Mouse (Mus musculus) heart, postnatal 10 days (tissue): Measurements from ENCODE around the gene Susd6. TPM values are rescaled to one million over a fixed set of nuclear protein-coding genes. Genes with fewer than 3 reads are reported as not detected.

Experiments
- DNase-seq, 2 experiments: peaks; one replicate each; pipeline ENCODE4 v3.0.0; 2021
- intact Hi-C: fragments of 180-260 bp; cut with DNase I; formaldehyde crosslinking; loops from one replicate; pipeline ENCODE4 v1.15.1; 2025
- total RNA-seq, 2 experiments: library from RNA; stranded (reverse); gene quantifications; 2 replicates each; pipeline ENCODE4 v1.2.3; 2021

The Susd6 gene
- total RNA-seq, 2 experiments from 2014 or later, result 58.3 to 60.9 TPM

- intact Hi-C loops, result no loop called here
- DNase-seq, result no peak
Observed at GRCm38 (mm10) chr12:80858307-80858706, 68.0 kb downstream of the Susd6 start.

GRCm38 (mm10) chr12:80861916-80862315, 71.6 kb downstream of the Susd6 start:
- no peak for DNase-seq
- intact Hi-C loops, result no loop called here

GRCm38 (mm10) chr12:80863370-80863769, 73.1 kb downstream of the Susd6 start:
- no peak for DNase-seq
- intact Hi-C loops, result no loop called here

GRCm38 (mm10) chr12:80865175-80865574, 74.9 kb downstream of the Susd6 start:
- no peak for DNase-seq
- intact Hi-C loops, result no loop called here

GRCm38 (mm10) chr12:80866023-80866422, 75.7 kb downstream of the Susd6 start:
- DNase-seq, result no peak
- intact Hi-C loops, result no loop called here

GRCm38 (mm10) chr12:80867083-80867482, 76.8 kb downstream of the Susd6 start:
- intact Hi-C loops, result no loop called here
- DNase-seq, result no peak

GRCm38 (mm10) chr12:80868401-80868800, 78.1 kb downstream of the Susd6 start:
- DNase-seq, result no peak
- intact Hi-C loops, result no loop called here

- DNase-seq, result no peak
- intact Hi-C loops, result no loop called here
Observed at GRCm38 (mm10) chr12:80877215-80878092, 87.1 kb downstream of the Susd6 start.

- intact Hi-C loops, result no loop called here
- no peak for DNase-seq
Observed at GRCm38 (mm10) chr12:80878093-80878430, 87.8 kb downstream of the Susd6 start.

GRCm38 (mm10) chr12:80878653-80879052, 88.3 kb downstream of the Susd6 start:
- intact Hi-C loops, result no loop called here
- DNase-seq, result no peak

- DNase-seq, result no peak
- intact Hi-C loops, result no loop called here
Observed at GRCm38 (mm10) chr12:80879267-80879666, 89.0 kb downstream of the Susd6 start.

GRCm38 (mm10) chr12:80881121-80881520, 90.8 kb downstream of the Susd6 start:
- DNase-seq, result no peak
- intact Hi-C loops, result no loop called here

GRCm38 (mm10) chr12:80883278-80883677, 93.0 kb downstream of the Susd6 start:
- no peak for DNase-seq
- intact Hi-C loops, result no loop called here

- intact Hi-C loops, result no loop called here
- DNase-seq, result no peak
Observed at GRCm38 (mm10) chr12:80883881-80884280, 93.6 kb downstream of the Susd6 start.

GRCm38 (mm10) chr12:80885301-80886288, 95.3 kb downstream of the Susd6 start:
- DNase-seq, result peak; percentile 88 to 89
- intact Hi-C loops, result no loop called here

GRCm38 (mm10) chr12:80887036-80887435, 96.7 kb downstream of the Susd6 start:
- DNase-seq, result no peak
- intact Hi-C loops, result no loop called here

GRCm38 (mm10) chr12:80889331-80889730, 99.0 kb downstream of the Susd6 start:
- intact Hi-C loops, result no loop called here
- no peak for DNase-seq

- DNase-seq, result no peak
- intact Hi-C loops, result no loop called here
Observed at GRCm38 (mm10) chr12:80891074-80891473, 100.8 kb downstream of the Susd6 start.

GRCm38 (mm10) chr12:80893720-80894494, 103.6 kb downstream of the Susd6 start:
- intact Hi-C loops, result no loop called here
- no peak for DNase-seq

GRCm38 (mm10) chr12:80894973-80895570, 104.8 kb downstream of the Susd6 start:
- peak; percentile 79 to 84 for DNase-seq
- intact Hi-C loops, result loop anchor here (1.0 kb wide), 2 partner anchors 112 to 126 kb away; no protein-coding TSS in a partner anchor
